ENCODE assay signal across 8 mouse cellular contexts in the genomic region with DNA sequence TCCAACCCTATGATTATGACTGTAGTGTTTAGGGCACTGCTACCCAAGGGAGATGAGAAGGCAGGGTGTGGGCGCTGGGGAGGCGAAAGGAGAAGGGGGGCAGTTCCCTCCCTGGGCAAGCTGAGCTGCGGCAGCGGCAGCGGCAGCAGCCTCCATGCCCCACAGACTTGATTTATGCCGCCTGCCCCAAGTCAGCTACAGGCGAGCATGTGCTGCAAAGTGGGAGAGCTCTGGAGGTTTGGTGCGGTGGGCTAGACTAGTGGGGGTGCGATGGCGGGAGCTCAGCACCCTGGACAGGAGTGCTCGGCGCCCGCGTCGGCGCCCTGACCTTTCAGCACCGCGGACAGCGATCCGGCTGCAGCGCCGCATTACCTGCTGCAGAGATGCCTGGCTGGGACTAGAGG. TPM values are rescaled to one million over a fixed set of nuclear protein-coding genes. Genes with fewer than 3 reads are reported as not detected.
DNase-seq lines count a peak whose midpoint lies in the region; ATAC-seq and TF ChIP-seq lines count a peak whose summit lies in the region.

No protein-coding gene starts in this region.

- peak overlapping the region; percentile 41 for H3K4me3 ChIP-seq in embryonic facial prominence, embryonic 12.5 days
- H3K4me3 ChIP-seq in kidney, adult 2 months (ENCODE audit: insufficient read depth, low read depth, low read length) = no peak overlapping the region
- H3K4me3 ChIP-seq in limb, embryonic 11.5 days (ENCODE audit: low read depth, low read length) = no peak overlapping the region
- peak overlapping the region; percentile 80 for H3K4me3 ChIP-seq in midbrain, embryonic 13.5 days (replicated peaks)
- H3K4me3 ChIP-seq in stomach, embryonic 14.5 days (ENCODE audit: low read depth, low read length) = peak overlapping the region; percentile 29; the same call in 1 of the 2 replicates

- H3K9me3 ChIP-seq in embryonic facial prominence, embryonic 12.5 days = no peaks in the 10 kb centered on the region
- no peaks in the 10 kb centered on the region for H3K9me3 ChIP-seq in limb, embryonic 11.5 days (ENCODE audit: control insufficient read depth, low read length)
- no peaks in the 10 kb centered on the region for H3K9me3 ChIP-seq in midbrain, embryonic 13.5 days
- no peaks in the 10 kb centered on the region for H3K9me3 ChIP-seq in stomach, embryonic 14.5 days (ENCODE audit: control insufficient read depth, low read depth, low read length)

- H3K9ac ChIP-seq in embryonic facial prominence, embryonic 12.5 days = no peak overlapping the region
- H3K9ac ChIP-seq in limb, embryonic 11.5 days (ENCODE audit: low read length) = no peak overlapping the region
- H3K9ac ChIP-seq in midbrain, embryonic 13.5 days (replicated peaks) = peak overlapping the region; percentile 82
- H3K9ac ChIP-seq in stomach, embryonic 14.5 days (replicated peaks; ENCODE audit: low read depth, low read length) = no peak overlapping the region

- no peaks in the 10 kb centered on the region for H3K36me3 ChIP-seq in embryonic facial prominence, embryonic 12.5 days
- H3K36me3 ChIP-seq in kidney, adult 2 months (ENCODE audit: control insufficient read depth, insufficient read depth, low read length) = no peaks in the 10 kb centered on the region
- no peaks in the 10 kb centered on the region for H3K36me3 ChIP-seq in limb, embryonic 11.5 days (ENCODE audit: control insufficient read depth, insufficient read depth, low read length)
- H3K36me3 ChIP-seq in midbrain, embryonic 13.5 days = no peaks in the 10 kb centered on the region
- no peaks in the 10 kb centered on the region for H3K36me3 ChIP-seq in stomach, embryonic 14.5 days (ENCODE audit: control insufficient read depth, insufficient read depth, low read length)

- H3K27ac ChIP-seq in embryonic facial prominence, embryonic 12.5 days = no peak overlapping the region
- no peak overlapping the region for H3K27ac ChIP-seq in kidney, adult 2 months (ENCODE audit: insufficient read depth, low read depth, low read length)
- H3K27ac ChIP-seq in limb, embryonic 11.5 days (replicated peaks; ENCODE audit: low read depth, low read length) = no peak overlapping the region
- H3K27ac ChIP-seq in midbrain, embryonic 13.5 days = peak overlapping the region; percentile 91
- H3K27ac ChIP-seq in stomach, embryonic 14.5 days (ENCODE audit: low read length) = no peak overlapping the region

- peaks cover 13% of the 10 kb centered on the region for H3K4me1 ChIP-seq in embryonic facial prominence, embryonic 12.5 days
- no peaks in the 10 kb centered on the region for H3K4me1 ChIP-seq in kidney, adult 2 months (ENCODE audit: control insufficient read depth, insufficient read depth, low read length)
- peaks cover 5% of the 10 kb centered on the region; the same call in 1 of the 2 replicates for H3K4me1 ChIP-seq in limb, embryonic 11.5 days (ENCODE audit: control insufficient read depth, insufficient read depth, low read length)
- H3K4me1 ChIP-seq in midbrain, embryonic 13.5 days (replicated peaks) = peaks cover 19% of the 10 kb centered on the region
- H3K4me1 ChIP-seq in stomach, embryonic 14.5 days (ENCODE audit: control insufficient read depth, insufficient read depth, low read length) = no peaks in the 10 kb centered on the region

- DNase-seq in layer of hippocampus, adult 11-12 months (ENCODE audit: low spot score) = peak; percentile 52
- no peak for DNase-seq in layer of hippocampus, adult 9-10 months (ENCODE audit: low spot score)
- peak; percentile 21 to 51 for DNase-seq in heart, adult 9 months (ENCODE audit: low spot score in 2 of 2)
- peak; percentile 76 for DNase-seq in kidney, adult 2 months
- DNase-seq in limb, embryonic 11.5 days (ENCODE audit: low spot score) = peak; percentile 91

- WGBS in embryonic facial prominence, embryonic 12.5 days = 0% methylated on average over 22 of the region's 22 CpGs
- 2% methylated on average over 22 of the region's 22 CpGs for WGBS in kidney, adult 2 months
- 1% methylated on average over 22 of the region's 22 CpGs for WGBS in limb, embryonic 11.5 days
- under 1% methylated on average over 22 of the region's 22 CpGs for WGBS in midbrain, embryonic 13.5 days
- 1% methylated on average over 22 of the region's 22 CpGs for WGBS in stomach, embryonic 14.5 days

- peak; percentile 88; the same call in 1 of the 2 replicates for ATAC-seq in embryonic facial prominence, embryonic 12.5 days (ENCODE audit: insufficient number of reproducible peaks, insufficient read depth, low FRiP score, low TSS enrichment)
- ATAC-seq in limb, embryonic 11.5 days (ENCODE audit: insufficient number of reproducible peaks, low FRiP score, low TSS enrichment, low read depth) = peak; percentile 88
- ATAC-seq in midbrain, embryonic 13.5 days = peak; percentile 67
- ATAC-seq in stomach, embryonic 14.5 days (ENCODE audit: insufficient number of reproducible peaks, insufficient read depth, low FRiP score, low read depth) = peak; percentile 90

- H3K4me2 ChIP-seq in embryonic facial prominence, embryonic 12.5 days (replicated peaks) = peak overlapping the region; percentile 63
- H3K4me2 ChIP-seq in limb, embryonic 11.5 days (ENCODE audit: low read depth, severe bottlenecking) = peak overlapping the region; percentile 60
- H3K4me2 ChIP-seq in midbrain, embryonic 13.5 days (replicated peaks) = peak overlapping the region; percentile 74
- H3K4me2 ChIP-seq in stomach, embryonic 14.5 days (replicated peaks; ENCODE audit: low read depth, low read length) = peak overlapping the region; percentile 37; the same call in 1 of the 2 replicates

- no peak for TF ChIP-seq CTCF in kidney, adult 2 months (conservative IDR thresholded peaks at IDR 0.05; ENCODE audit: insufficient read depth, insufficient read length, low read depth, low read length)

- H3K27me3 ChIP-seq in embryonic facial prominence, embryonic 12.5 days = peaks cover 3% of the 10 kb centered on the region; the same call in 1 of the 2 replicates
- H3K27me3 ChIP-seq in kidney, adult 2 months (replicated peaks; ENCODE audit: control insufficient read depth, insufficient read depth, low read length) = no peaks in the 10 kb centered on the region; the same call in 1 of the 2 replicates
- no peaks in the 10 kb centered on the region for H3K27me3 ChIP-seq in limb, embryonic 11.5 days (ENCODE audit: control insufficient read depth, insufficient read depth, low read length)
- no peaks in the 10 kb centered on the region for H3K27me3 ChIP-seq in midbrain, embryonic 13.5 days
- no peaks in the 10 kb centered on the region for H3K27me3 ChIP-seq in stomach, embryonic 14.5 days (ENCODE audit: control insufficient read depth, insufficient read depth, low read length)

- no peak for TF ChIP-seq POLR2A in kidney, adult 2 months (IDR thresholded peaks at IDR 0.05; ENCODE audit: low read depth, low read length)

RNA-seq across cellular contexts. Expression of a gene that starts 0.8 kb away (rescaled TPM):
- 7.3 and 11.0 TPM in 2 replicates for polyA plus RNA-seq in embryonic facial prominence, embryonic 12.5 days (2016; fragmentation: Nextera tagmentation; extraction: Ambion mirVana)
- polyA plus RNA-seq in kidney, adult 2 months (2012; rRNA removed) = 0.39 and 1.9 TPM in 2 replicates
- polyA plus RNA-seq in limb, embryonic 11.5 days (2014; fragmentation: Nextera tagmentation; extraction: Ambion mirVana) = 0.44 and 0.93 TPM in 2 replicates
- polyA plus RNA-seq in midbrain, embryonic 13.5 days (2015; fragmentation: Nextera tagmentation; extraction: Ambion mirVana) = 78.4 and 90.0 TPM in 2 replicates
- polyA plus RNA-seq in stomach, embryonic 14.5 days (2014; fragmentation: Nextera tagmentation; extraction: Ambion mirVana) = 13.2 and 16.6 TPM in 2 replicates

Comparison
In these comparisons a context has a peak if more than half of its experiments do, and no peak if none do; other contexts are left out.
1. H3K4me3 ChIP-seq: peak in embryonic facial prominence, embryonic 12.5 days (single experiment), midbrain, embryonic 13.5 days (single experiment) and stomach, embryonic 14.5 days (single experiment); none in kidney, adult 2 months (single experiment) and limb, embryonic 11.5 days (single experiment).
2. Peak in every context shown above with its lines, with median percentiles within 50 percentile points of each other: ATAC-seq and H3K4me2 ChIP-seq.